Mouse (Mus musculus): ENCODE measurements at regions not wholly inside any gene's neighbourhood (a gene's known extent, or its start where the extent isn't known, plus 50 kb on each side); places are given as distances from the start of the nearest gene placed in this dataset.

GRCm38 (mm10) chr11:18489517-18490256, 529.1 kb downstream of the Meis1 start:
- Histone ChIP-seq H3K4me2 (no peak overlapping the region), H3K36me3 (no peaks in the 10 kb centered on the region), H3K4me3 (no peak overlapping the region), H3K9me3 (no peaks in the 10 kb centered on the region), H3K27me3 (replicated peaks) (no peaks in the 10 kb centered on the region), H3K9ac (no peak overlapping the region), H3K4me1 (no peaks in the 10 kb centered on the region), H3K27ac (replicated peaks) (no peak overlapping the region)
- WGBS: 66% methylated on average over 9 of the region's 9 CpGs
- ATAC-seq (ENCODE audit: extremely low read depth, insufficient number of reproducible peaks, low FRiP score, low TSS enrichment): no peak

- Histone ChIP-seq H3K36me3 (no peaks in the 10 kb centered on the region), H3K4me2 (no peak overlapping the region), H3K9me3 (no peaks in the 10 kb centered on the region), H3K4me3 (no peak overlapping the region), H3K9ac (no peak overlapping the region), H3K27me3 (replicated peaks) (no peaks in the 10 kb centered on the region), H3K4me1 (no peaks in the 10 kb centered on the region), H3K27ac (replicated peaks) (no peak overlapping the region)
- no peak for ATAC-seq (ENCODE audit: extremely low read depth, insufficient number of reproducible peaks, low FRiP score, low TSS enrichment)
Observed at GRCm38 (mm10) chr11:18478841-18479240, 525.2 kb upstream of the Etaa1 start.

GRCm38 (mm10) chr11:18451271-18451670, 497.6 kb upstream of the Etaa1 start:
- H3K9ac ChIP-seq: no peak overlapping the region
- no peaks in the 10 kb centered on the region for H3K4me1 ChIP-seq
- no peaks in the 10 kb centered on the region for H3K36me3 ChIP-seq
- no peak overlapping the region for H3K4me3 ChIP-seq
- H3K27ac ChIP-seq (replicated peaks): no peak overlapping the region
- 47% methylated on average over 3 of the region's 3 CpGs for WGBS
- H3K9me3 ChIP-seq: no peaks in the 10 kb centered on the region
- H3K27me3 ChIP-seq (replicated peaks): no peaks in the 10 kb centered on the region
- H3K4me2 ChIP-seq: no peak overlapping the region
- ATAC-seq (ENCODE audit: extremely low read depth, insufficient number of reproducible peaks, low FRiP score, low TSS enrichment): no peak

DNA sequence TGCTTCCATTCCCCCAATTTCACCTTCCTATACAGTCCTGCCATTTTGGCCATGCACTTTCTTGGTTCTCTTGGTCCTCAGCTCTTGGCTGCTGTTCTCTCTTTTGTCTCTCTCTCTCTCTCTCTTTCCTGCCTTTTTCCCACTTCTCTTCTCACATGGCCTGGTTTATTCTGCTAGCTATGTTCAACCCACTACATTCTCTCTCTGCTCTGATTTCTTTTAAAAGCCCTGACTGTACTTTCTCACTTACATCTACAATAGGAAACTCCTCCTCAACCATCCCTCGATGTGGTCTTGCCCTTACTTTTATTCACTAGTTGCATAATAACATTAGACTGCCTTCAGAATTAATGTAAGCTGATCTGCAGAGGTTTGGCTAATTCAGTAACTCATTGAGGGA, 495.2 kb upstream of the Etaa1 start:
- H3K9me3 ChIP-seq: no peaks in the 10 kb centered on the region
- H3K4me1 ChIP-seq: no peaks in the 10 kb centered on the region
- ATAC-seq (ENCODE audit: extremely low read depth, insufficient number of reproducible peaks, low FRiP score, low TSS enrichment): no peak
- no peak overlapping the region for H3K27ac ChIP-seq (replicated peaks)
- H3K4me3 ChIP-seq: no peak overlapping the region
- no peak overlapping the region for H3K4me2 ChIP-seq
- no peak overlapping the region for H3K9ac ChIP-seq
- H3K27me3 ChIP-seq (replicated peaks): no peaks in the 10 kb centered on the region
- WGBS: 70% methylated on average over 1 of the region's 1 CpGs
- H3K36me3 ChIP-seq: no peaks in the 10 kb centered on the region

DNA sequence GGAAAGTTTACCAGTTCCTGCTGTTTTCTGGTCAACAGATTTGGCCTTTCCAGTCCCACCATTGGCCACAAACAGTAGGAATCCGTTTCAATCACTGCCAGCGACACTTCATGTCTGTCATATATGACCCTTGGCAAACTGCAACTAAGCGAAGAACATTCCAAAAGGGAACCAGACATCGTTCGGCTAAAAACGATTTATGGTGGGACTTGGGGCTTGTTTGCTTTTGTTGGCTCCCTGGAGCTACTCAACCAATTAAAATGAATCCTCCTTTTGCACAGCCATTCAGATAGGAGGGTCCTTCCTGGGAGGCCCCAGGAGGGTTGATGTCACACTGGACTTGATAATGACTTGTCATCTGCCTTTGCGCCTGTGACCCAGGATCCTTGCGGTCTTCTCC, 490.9 kb upstream of the Etaa1 start:
- no peaks in the 10 kb centered on the region for H3K36me3 ChIP-seq
- H3K4me1 ChIP-seq: no peaks in the 10 kb centered on the region
- WGBS: 75% methylated on average over 8 of the region's 8 CpGs
- no peaks in the 10 kb centered on the region for H3K9me3 ChIP-seq
- no peak overlapping the region for H3K9ac ChIP-seq
- no peak overlapping the region for H3K4me2 ChIP-seq
- no peak overlapping the region for H3K4me3 ChIP-seq
- ATAC-seq (ENCODE audit: extremely low read depth, insufficient number of reproducible peaks, low FRiP score, low TSS enrichment): no peak
- no peaks in the 10 kb centered on the region for H3K27me3 ChIP-seq (replicated peaks)
- no peak overlapping the region for H3K27ac ChIP-seq (replicated peaks)

DNA sequence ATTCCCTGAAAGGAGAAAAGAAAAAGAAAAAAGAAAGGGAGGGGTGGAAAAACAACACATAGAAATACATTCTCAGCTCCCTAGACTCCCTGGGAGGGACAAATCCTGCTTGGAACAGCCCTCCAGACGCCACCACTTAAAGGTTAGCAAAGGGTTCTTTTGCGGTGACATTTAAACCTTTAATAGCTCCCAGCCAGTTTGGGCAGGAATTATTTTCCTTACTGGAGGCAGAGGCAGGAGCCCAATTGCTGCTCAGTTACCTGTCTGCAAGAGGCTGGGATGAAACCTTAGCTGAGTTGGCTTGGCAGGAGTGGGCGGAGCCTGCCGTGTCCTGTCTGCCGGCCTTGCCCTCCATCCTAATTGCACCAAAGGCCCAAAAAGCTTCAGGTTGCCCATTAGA, 490.4 kb upstream of the Etaa1 start:
- 57% methylated on average over 5 of the region's 5 CpGs for WGBS
- no peak for ATAC-seq (ENCODE audit: extremely low read depth, insufficient number of reproducible peaks, low FRiP score, low TSS enrichment)
- no peaks in the 10 kb centered on the region for H3K4me1 ChIP-seq
- H3K4me2 ChIP-seq: no peak overlapping the region
- H3K27ac ChIP-seq (replicated peaks): no peak overlapping the region
- H3K36me3 ChIP-seq: no peaks in the 10 kb centered on the region
- no peaks in the 10 kb centered on the region for H3K27me3 ChIP-seq (replicated peaks)
- H3K9me3 ChIP-seq: no peaks in the 10 kb centered on the region
- H3K4me3 ChIP-seq: no peak overlapping the region
- H3K9ac ChIP-seq: no peak overlapping the region

- H3K36me3 ChIP-seq: no peaks in the 10 kb centered on the region
- WGBS: 79% methylated on average over 2 of the region's 2 CpGs
- no peaks in the 10 kb centered on the region for H3K4me1 ChIP-seq
- H3K4me3 ChIP-seq: no peak overlapping the region
- H3K9me3 ChIP-seq: no peaks in the 10 kb centered on the region
- no peaks in the 10 kb centered on the region for H3K27me3 ChIP-seq (replicated peaks)
- H3K9ac ChIP-seq: no peak overlapping the region
- no peak for ATAC-seq (ENCODE audit: extremely low read depth, insufficient number of reproducible peaks, low FRiP score, low TSS enrichment)
- no peak overlapping the region for H3K27ac ChIP-seq (replicated peaks)
- H3K4me2 ChIP-seq: no peak overlapping the region
Observed at GRCm38 (mm10) chr11:18443156-18443555, 489.5 kb upstream of the Etaa1 start.

GRCm38 (mm10) chr11:18437834-18438611, 484.3 kb upstream of the Etaa1 start:
- 61% methylated on average over 6 of the region's 6 CpGs for WGBS
- ATAC-seq (ENCODE audit: extremely low read depth, insufficient number of reproducible peaks, low FRiP score, low TSS enrichment): no peak
- H3K4me1 ChIP-seq: no peaks in the 10 kb centered on the region

DNA sequence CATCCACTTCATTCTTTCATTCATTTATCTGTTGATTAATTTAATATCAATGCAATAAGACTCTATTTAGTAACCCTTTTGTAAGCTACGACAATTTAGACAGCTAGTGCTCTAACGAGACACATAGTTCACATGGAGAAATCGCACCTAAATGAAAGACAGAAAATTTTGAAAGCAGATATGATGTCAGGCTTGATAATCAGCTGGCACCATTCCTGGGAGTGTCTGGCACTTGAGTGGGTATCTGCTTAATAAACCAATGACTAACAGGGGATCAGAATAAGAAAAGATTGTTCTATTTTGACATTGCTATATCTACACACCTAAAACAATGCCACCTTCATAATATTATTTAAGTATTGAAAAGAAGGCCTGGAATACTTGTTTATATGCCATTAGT, 467.4 kb upstream of the Etaa1 start:
- no peaks in the 10 kb centered on the region for H3K4me1 ChIP-seq
- H3K27ac ChIP-seq (replicated peaks): no peak overlapping the region
- no peaks in the 10 kb centered on the region for H3K27me3 ChIP-seq (replicated peaks)
- no peak for ATAC-seq (ENCODE audit: extremely low read depth, insufficient number of reproducible peaks, low FRiP score, low TSS enrichment)
- H3K4me2 ChIP-seq: no peak overlapping the region
- 77% methylated on average over 3 of the region's 3 CpGs for WGBS
- no peak overlapping the region for H3K4me3 ChIP-seq
- no peaks in the 10 kb centered on the region for H3K36me3 ChIP-seq
- H3K9ac ChIP-seq: no peak overlapping the region
- no peaks in the 10 kb centered on the region for H3K9me3 ChIP-seq

More at GRCm38 (mm10) chr11:18437834-18438611, 484.3 kb upstream of the Etaa1 start:
- Histone ChIP-seq H3K9me3 (no peaks in the 10 kb centered on the region), H3K27me3 (replicated peaks) (no peaks in the 10 kb centered on the region), H3K4me2 (no peak overlapping the region), H3K27ac (replicated peaks) (no peak overlapping the region), H3K9ac (no peak overlapping the region), H3K4me3 (no peak overlapping the region), H3K36me3 (no peaks in the 10 kb centered on the region)

- WGBS: 76% methylated on average over 1 of the region's 1 CpGs
- H3K4me2 ChIP-seq: no peak overlapping the region
- H3K4me1 ChIP-seq: no peaks in the 10 kb centered on the region
- no peaks in the 10 kb centered on the region for H3K9me3 ChIP-seq
- no peak overlapping the region for H3K27ac ChIP-seq (replicated peaks)
- H3K4me3 ChIP-seq: no peak overlapping the region
- no peak for ATAC-seq (ENCODE audit: extremely low read depth, insufficient number of reproducible peaks, low FRiP score, low TSS enrichment)
- H3K9ac ChIP-seq: no peak overlapping the region
- H3K36me3 ChIP-seq: no peaks in the 10 kb centered on the region
- H3K27me3 ChIP-seq (replicated peaks): no peaks in the 10 kb centered on the region
Observed at GRCm38 (mm10) chr11:18413769-18414168, 460.1 kb upstream of the Etaa1 start.

DNA sequence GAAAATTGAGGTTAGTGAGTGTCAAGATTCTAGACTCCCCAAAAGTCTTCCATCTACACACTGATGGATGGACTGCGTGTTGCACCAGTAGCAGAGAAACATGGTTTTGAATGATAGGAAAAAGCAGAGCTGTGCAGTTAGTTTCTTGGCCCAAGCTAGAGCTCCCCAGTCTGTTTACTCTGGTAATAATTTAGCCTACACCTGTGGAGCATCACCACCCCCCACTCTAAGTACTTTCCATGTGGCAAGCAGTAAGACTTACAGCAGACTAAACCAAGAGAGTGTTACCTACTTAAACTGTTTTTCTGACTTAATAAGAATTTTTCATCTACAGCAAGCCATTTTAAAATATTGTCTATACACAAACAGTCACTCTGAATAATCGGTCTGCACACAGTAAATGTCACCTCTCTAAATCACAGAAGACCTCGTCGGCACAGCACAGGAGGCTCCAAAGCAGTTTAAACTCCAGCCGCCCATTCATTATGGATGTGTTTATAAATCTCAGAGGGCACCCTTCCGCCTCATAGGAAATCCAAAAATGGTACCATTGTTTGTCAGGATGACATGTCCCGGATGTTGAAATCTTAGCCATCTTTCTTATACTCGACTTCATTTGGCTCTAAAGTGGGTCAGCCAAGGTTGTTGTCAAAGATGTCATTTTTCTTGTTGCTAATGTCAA, 454.5 kb upstream of the Etaa1 start:
- no peaks in the 10 kb centered on the region for H3K36me3 ChIP-seq
- H3K4me3 ChIP-seq: no peak overlapping the region
- no peaks in the 10 kb centered on the region for H3K4me1 ChIP-seq
- no peak for ATAC-seq (ENCODE audit: extremely low read depth, insufficient number of reproducible peaks, low FRiP score, low TSS enrichment)
- no peak overlapping the region for H3K27ac ChIP-seq (replicated peaks)
- H3K27me3 ChIP-seq (replicated peaks): no peaks in the 10 kb centered on the region
- WGBS: 76% methylated on average over 8 of the region's 8 CpGs
- H3K4me2 ChIP-seq: no peak overlapping the region
- H3K9ac ChIP-seq: no peak overlapping the region
- no peaks in the 10 kb centered on the region for H3K9me3 ChIP-seq

Measured in heart, embryonic 13.5 days (tissue).